In genomic region chr19:16173721-16174120, GRCm38 (mm10) we compare ENCODE assay signal across 23 mouse cellular contexts. TPM values are rescaled to one million over a fixed set of nuclear protein-coding genes. Genes with fewer than 3 reads are reported as not detected.
DNase-seq lines count a peak whose midpoint lies in the region; ATAC-seq lines count a peak whose summit lies in the region.
"Had no signal": no experiment of that assay in that cellular context is flagged by ENCODE, and none has a peak within 500 bp of the region (broad histone marks: within the 10 kb centered on the region; RNA-seq: fewer than 3 reads in every experiment).

No protein-coding gene starts in this region.

- no peak overlapping the region for H3K4me3 ChIP-seq in forebrain, embryonic 10.5 days
- H3K4me3 ChIP-seq in forebrain, embryonic 12.5 days (replicated peaks) = no peak overlapping the region
- no peak overlapping the region for H3K4me3 ChIP-seq in heart, embryonic 11.5 days (ENCODE audit: low read depth, low read length)
- H3K4me3 ChIP-seq in hindbrain, embryonic 14.5 days (replicated peaks; ENCODE audit: low read length) = no peak overlapping the region
- no peak overlapping the region for H3K4me3 ChIP-seq in hindbrain, embryonic 12.5 days
- H3K4me3 ChIP-seq in midbrain, embryonic 13.5 days (replicated peaks) = no peak overlapping the region
- no peak overlapping the region for H3K4me3 ChIP-seq in midbrain, embryonic 15.5 days
- H3K4me3 ChIP-seq: intestine, embryonic 15.5 days; left cerebral cortex, adult 2 months; liver, embryonic 13.5 days; neural tube, embryonic 12.5 days had no signal

- H3K36me3 ChIP-seq in forebrain, embryonic 10.5 days (replicated peaks) = 0 out of 2 replicates have a peak, but pooled peaks cover 4% of the 10 kb centered on the region
- H3K36me3 ChIP-seq in forebrain, embryonic 12.5 days (replicated peaks) = no peaks in the 10 kb centered on the region
- H3K36me3 ChIP-seq in heart, embryonic 11.5 days (ENCODE audit: control insufficient read depth, insufficient read depth, low read length) = no peaks in the 10 kb centered on the region
- no peaks in the 10 kb centered on the region for H3K36me3 ChIP-seq in hindbrain, embryonic 14.5 days (replicated peaks; ENCODE audit: control insufficient read depth, insufficient read depth)
- no peaks in the 10 kb centered on the region for H3K36me3 ChIP-seq in hindbrain, embryonic 12.5 days
- H3K36me3 ChIP-seq in midbrain, embryonic 13.5 days = no peaks in the 10 kb centered on the region
- H3K36me3 ChIP-seq in midbrain, embryonic 15.5 days (replicated peaks) = no peaks in the 10 kb centered on the region
- H3K36me3 ChIP-seq: intestine, embryonic 15.5 days; liver, embryonic 13.5 days; neural tube, embryonic 12.5 days had no signal

- H3K4me1 ChIP-seq in forebrain, embryonic 10.5 days = peaks cover 55% of the 10 kb centered on the region
- peaks cover 35% of the 10 kb centered on the region for H3K4me1 ChIP-seq in forebrain, embryonic 12.5 days
- peaks cover 47% of the 10 kb centered on the region for H3K4me1 ChIP-seq in heart, embryonic 11.5 days (ENCODE audit: control insufficient read depth, insufficient read depth, low read length)
- peaks cover 19% of the 10 kb centered on the region for H3K4me1 ChIP-seq in hindbrain, embryonic 14.5 days (replicated peaks; ENCODE audit: control insufficient read depth, insufficient read depth, low read length)
- peaks cover 38% of the 10 kb centered on the region for H3K4me1 ChIP-seq in hindbrain, embryonic 12.5 days
- H3K4me1 ChIP-seq in midbrain, embryonic 13.5 days (replicated peaks) = peaks cover 51% of the 10 kb centered on the region
- H3K4me1 ChIP-seq in midbrain, embryonic 15.5 days = peaks cover 47% of the 10 kb centered on the region

- 54% methylated on average over 9 of the region's 9 CpGs for WGBS in forebrain, embryonic 10.5 days
- WGBS in forebrain, embryonic 12.5 days = 46% methylated on average over 9 of the region's 9 CpGs
- whole genome bisulfite sequencing in heart, embryonic 11.5 days (ENCODE audit: insufficient replicate concordance) = 33% methylated on average over 9 of the region's 9 CpGs
- WGBS in hindbrain, embryonic 14.5 days = 47% methylated on average over 9 of the region's 9 CpGs
- 45% methylated on average over 9 of the region's 9 CpGs for WGBS in hindbrain, embryonic 12.5 days
- WGBS in midbrain, embryonic 13.5 days = 38% methylated on average over 9 of the region's 9 CpGs
- WGBS in midbrain, embryonic 15.5 days = 34% methylated on average over 9 of the region's 9 CpGs

- no peak overlapping the region for H3K4me2 ChIP-seq in forebrain, embryonic 12.5 days
- H3K4me2 ChIP-seq in heart, embryonic 11.5 days = peak overlapping the region; percentile 32
- H3K4me2 ChIP-seq in hindbrain, embryonic 14.5 days (replicated peaks) = no peak overlapping the region
- H3K4me2 ChIP-seq in hindbrain, embryonic 12.5 days (replicated peaks) = no peak overlapping the region
- no peak overlapping the region for H3K4me2 ChIP-seq in midbrain, embryonic 13.5 days (replicated peaks)
- no peak overlapping the region for H3K4me2 ChIP-seq in midbrain, embryonic 15.5 days
- H3K4me2 ChIP-seq: intestine, embryonic 15.5 days; liver, embryonic 13.5 days; neural tube, embryonic 12.5 days had no signal

- intact Hi-C loops in heart, postnatal 14 days (cut with DNase I) = no loop called here

- H3K27ac ChIP-seq in forebrain, embryonic 10.5 days = peak overlapping the region; percentile 54; the same call in 1 of the 2 replicates
- H3K27ac ChIP-seq in forebrain, embryonic 12.5 days = no peak overlapping the region
- H3K27ac ChIP-seq in heart, embryonic 11.5 days (ENCODE audit: low read depth, low read length) = no peak overlapping the region
- H3K27ac ChIP-seq in hindbrain, embryonic 14.5 days = 0 out of 2 replicates have a peak overlapping the region, but pooled peaks have one; percentile 0
- no peak overlapping the region for H3K27ac ChIP-seq in hindbrain, embryonic 12.5 days
- 0 out of 2 replicates have a peak overlapping the region, but pooled peaks have one; percentile 21 for H3K27ac ChIP-seq in midbrain, embryonic 13.5 days
- no peak overlapping the region for H3K27ac ChIP-seq in midbrain, embryonic 15.5 days
- H3K27ac ChIP-seq: intestine, embryonic 15.5 days; left cerebral cortex, adult 2 months; liver, embryonic 13.5 days; neural tube, embryonic 12.5 days had no signal

- no peaks in the 10 kb centered on the region for H3K27me3 ChIP-seq in forebrain, embryonic 10.5 days (ENCODE audit: poor library complexity, severe bottlenecking)
- no peaks in the 10 kb centered on the region for H3K27me3 ChIP-seq in forebrain, embryonic 12.5 days
- H3K27me3 ChIP-seq in heart, embryonic 11.5 days (ENCODE audit: control insufficient read depth, insufficient read depth, low read length) = no peaks in the 10 kb centered on the region
- no peaks in the 10 kb centered on the region for H3K27me3 ChIP-seq in hindbrain, embryonic 14.5 days (ENCODE audit: control insufficient read depth, insufficient read depth, low read length)
- H3K27me3 ChIP-seq in hindbrain, embryonic 12.5 days = no peaks in the 10 kb centered on the region
- no peaks in the 10 kb centered on the region for H3K27me3 ChIP-seq in midbrain, embryonic 13.5 days
- H3K27me3 ChIP-seq in midbrain, embryonic 15.5 days (replicated peaks) = no peaks in the 10 kb centered on the region
- H3K27me3 ChIP-seq: intestine, embryonic 15.5 days; liver, embryonic 13.5 days; neural tube, embryonic 12.5 days had no signal

- DNase-seq in forebrain, embryonic 10.5 days (ENCODE audit: extremely low spot score, low spot score) = no peak
- DNase-seq in heart, postnatal 14 days = no peak
- DNase-seq in hindbrain, embryonic 14.5 days (ENCODE audit: low spot score) = no peak
- DNase-seq: adrenal gland, adult 8-10 months; cerebellum, adult 18-20 months; cerebellum, postnatal 14 days; kidney, adult 8-10 months; kidney, postnatal 10 days; liver, embryonic 13.5 days; lung, adult 2 months; lung, postnatal 14 days; right cerebral cortex, adult 18-20 months; right cerebral cortex, postnatal 4 days; thymus, postnatal 14 days had no signal

- no peak overlapping the region for H3K9ac ChIP-seq in forebrain, embryonic 12.5 days
- peak overlapping the region; percentile 7; the same call in 1 of the 2 replicates for H3K9ac ChIP-seq in heart, embryonic 11.5 days (ENCODE audit: low read depth, low read length)
- no peak overlapping the region for H3K9ac ChIP-seq in hindbrain, embryonic 14.5 days
- H3K9ac ChIP-seq in hindbrain, embryonic 12.5 days = no peak overlapping the region
- H3K9ac ChIP-seq in midbrain, embryonic 13.5 days (replicated peaks) = no peak overlapping the region
- no peak overlapping the region for H3K9ac ChIP-seq in midbrain, embryonic 15.5 days
- H3K9ac ChIP-seq: intestine, embryonic 15.5 days; liver, embryonic 13.5 days; neural tube, embryonic 12.5 days had no signal

- H3K9me3 ChIP-seq in forebrain, embryonic 10.5 days = no peaks in the 10 kb centered on the region
- no peaks in the 10 kb centered on the region for H3K9me3 ChIP-seq in forebrain, embryonic 12.5 days
- no peaks in the 10 kb centered on the region for H3K9me3 ChIP-seq in heart, embryonic 11.5 days (replicated peaks; ENCODE audit: control insufficient read depth, low read length)
- no peaks in the 10 kb centered on the region for H3K9me3 ChIP-seq in hindbrain, embryonic 14.5 days (ENCODE audit: control insufficient read depth, low read length)
- no peaks in the 10 kb centered on the region for H3K9me3 ChIP-seq in hindbrain, embryonic 12.5 days (replicated peaks)
- no peaks in the 10 kb centered on the region for H3K9me3 ChIP-seq in midbrain, embryonic 13.5 days
- H3K9me3 ChIP-seq in midbrain, embryonic 15.5 days = no peaks in the 10 kb centered on the region
- H3K9me3 ChIP-seq: intestine, embryonic 15.5 days; liver, embryonic 13.5 days; neural tube, embryonic 12.5 days had no signal

- no peak for ATAC-seq in forebrain, embryonic 12.5 days (ENCODE audit: low FRiP score)
- no peak for ATAC-seq in heart, embryonic 11.5 days (replicated peaks; ENCODE audit: insufficient number of reproducible peaks, low FRiP score, low TSS enrichment)
- ATAC-seq in hindbrain, embryonic 14.5 days (ENCODE audit: low FRiP score) = no peak
- no peak for ATAC-seq in hindbrain, embryonic 12.5 days (ENCODE audit: low FRiP score)
- ATAC-seq in midbrain, embryonic 13.5 days = no peak
- no peak for ATAC-seq in midbrain, embryonic 15.5 days (replicated peaks)
- ATAC-seq: activated CD4-positive, CD25-positive, alpha-beta regulatory T cell, adult 4 months; intestine, embryonic 15.5 days had no signal

RNA-seq across cellular contexts. Expression of gene Gnaq, which starts 41.1 kb away (rescaled TPM):
- 20.7 and 24.5 TPM in 2 replicates for polyA plus RNA-seq in forebrain, embryonic 10.5 days (2016; fragmentation: Nextera tagmentation; extraction: Ambion mirVana)
- 44.0 and 49.5 TPM in 2 replicates for polyA plus RNA-seq in forebrain, embryonic 12.5 days (2016; fragmentation: Nextera tagmentation; extraction: Ambion mirVana)
- polyA plus RNA-seq in heart, embryonic 11.5 days (2014; fragmentation: Nextera tagmentation; extraction: Ambion mirVana) = 9.2 and 13.1 TPM in 2 replicates
- 10 to 100 TPM; 29.7 to 34.2 TPM for total RNA-seq in heart, postnatal 14 days (2021)
- polyA plus RNA-seq in hindbrain, embryonic 14.5 days (2014; fragmentation: Nextera tagmentation; extraction: Ambion mirVana) = 48.4 and 53.0 TPM in 2 replicates
- polyA plus RNA-seq in hindbrain, embryonic 12.5 days (2016; fragmentation: Nextera tagmentation; extraction: Ambion mirVana) = 49.3 and 54.4 TPM in 2 replicates
- polyA plus RNA-seq in midbrain, embryonic 13.5 days (2015; fragmentation: Nextera tagmentation; extraction: Ambion mirVana) = 79.8 and 82.7 TPM in 2 replicates
- polyA plus RNA-seq in midbrain, embryonic 15.5 days (2015; fragmentation: Nextera tagmentation; extraction: Ambion mirVana) = 105 and 109 TPM in 2 replicates

Comparison
In these comparisons a context has a peak if more than half of its experiments do, and no peak if none do; other contexts are left out.
1. H3K27ac ChIP-seq: peak in forebrain, embryonic 10.5 days (single experiment), hindbrain, embryonic 14.5 days (single experiment) and midbrain, embryonic 13.5 days (single experiment); none in forebrain, embryonic 12.5 days (single experiment), heart, embryonic 11.5 days (single experiment), hindbrain, embryonic 12.5 days (single experiment) and midbrain, embryonic 15.5 days (single experiment).